Mouse (Mus musculus): ENCODE measurements at regions not wholly inside any gene's neighbourhood (a gene's known extent, or its start where the extent isn't known, plus 50 kb on each side); places are given as distances from the start of the nearest gene placed in this dataset.

DNA sequence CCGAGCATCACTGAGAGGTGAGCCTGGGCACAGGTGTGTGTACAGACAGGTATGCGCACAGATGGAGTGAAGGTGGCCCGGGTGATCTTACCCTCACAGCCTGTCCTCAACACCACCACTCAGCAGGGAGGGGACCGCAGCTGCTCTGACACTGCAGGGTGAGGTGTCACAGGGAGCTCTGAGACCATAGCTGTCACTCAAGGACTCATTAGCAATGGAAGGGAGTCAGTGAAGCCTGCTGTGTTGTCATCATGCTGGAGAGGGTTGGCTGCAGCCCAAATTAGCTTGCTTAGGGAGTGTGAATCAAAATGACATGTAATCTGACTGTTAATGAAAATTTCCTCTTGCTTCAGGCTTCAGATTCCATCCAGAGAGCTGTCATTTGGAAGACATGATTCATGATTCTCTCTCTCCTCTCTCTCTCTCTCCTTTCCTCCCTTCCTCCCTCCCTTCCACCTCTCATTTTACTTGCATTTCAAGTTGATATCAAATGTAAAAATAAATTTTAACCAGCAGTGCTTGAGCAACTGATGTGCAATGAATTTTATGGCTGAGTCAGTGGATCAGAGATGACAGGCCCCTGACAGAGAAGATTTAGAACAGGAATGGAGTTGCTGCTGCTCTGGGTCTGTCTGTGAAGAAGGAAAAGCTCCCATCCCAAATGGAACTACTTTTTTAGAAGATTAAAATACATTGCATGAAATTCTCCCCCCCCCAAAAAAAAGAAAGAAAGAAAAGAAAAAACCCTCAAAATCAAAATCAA, 496.5 kb downstream of the Dcdc2c start:
- TF ChIP-seq GATA1 (IDR thresholded peaks at IDR 0.05; ENCODE audit: borderline replicate concordance, low read length) (no peak), CTCF (IDR thresholded peaks at IDR 0.05; ENCODE audit: low read depth, low read length) (no peak), POLR2AphosphoS5 (IDR thresholded peaks at IDR 0.05; ENCODE audit: insufficient replicate concordance, low read depth, low read length) (no peak), TAL1 (conservative IDR thresholded peaks at IDR 0.05; ENCODE audit: low read depth, low read length) (no peak)

Measured in G1E (cell line).